Mouse (Mus musculus) ovary, postnatal 10 days (tissue): ENCODE data around the gene C2cd6.

Source experiments
- DNase-seq: peaks from one replicate; pipeline ENCODE4 v3.0.0; 2022; ENCODE audit warnings: low spot score

Gene C2cd6

GRCm38 (mm10) chr1:59094705-59095104 lies at the start of gene C2cd6:
Gene C2cd6 (minus strand): TSS chr1:59094900.
- DNase-seq, result no peak

- DNase-seq, result peak; percentile 7
These were observed 48.1 kb upstream of the C2cd6 start for GRCm38 (mm10) chr1:59142809-59143208.

- no peak for DNase-seq
These were observed 39.7 kb upstream of the C2cd6 start for GRCm38 (mm10) chr1:59134419-59134818.

GRCm38 (mm10) chr1:59128879-59129278 lies 34.2 kb upstream of the C2cd6 start:
- no peak for DNase-seq

- DNase-seq, result no peak
These were observed 30.9 kb upstream of the C2cd6 start for GRCm38 (mm10) chr1:59125558-59125957.

- peak; percentile 88 for DNase-seq
These were observed 25.2 kb upstream of the C2cd6 start, which contains the start of gene Tmem237 for GRCm38 (mm10) chr1:59119720-59120457. Gene Tmem237 (minus strand): TSS chr1:59120408.

- DNase-seq, result no peak
These were observed 15.8 kb upstream of the C2cd6 start for GRCm38 (mm10) chr1:59110524-59110923.

- DNase-seq, result no peak
These were observed 7.4 kb upstream of the C2cd6 start for GRCm38 (mm10) chr1:59102071-59102470.

GRCm38 (mm10) chr1:59101020-59101419 lies 6.3 kb upstream of the C2cd6 start:
- no peak for DNase-seq

- DNase-seq, result no peak
These were observed 23.8 kb downstream of the C2cd6 start for GRCm38 (mm10) chr1:59070867-59071266.

- DNase-seq, result no peak
These were observed 26.7 kb downstream of the C2cd6 start for GRCm38 (mm10) chr1:59067976-59068375.

GRCm38 (mm10) chr1:59063697-59064096 lies 31.0 kb downstream of the C2cd6 start:
- DNase-seq, result no peak

- DNase-seq, result no peak
These were observed 37.7 kb downstream of the C2cd6 start for GRCm38 (mm10) chr1:59056955-59057354.

- DNase-seq, result no peak
These were observed 43.4 kb downstream of the C2cd6 start for GRCm38 (mm10) chr1:59051306-59051705.

GRCm38 (mm10) chr1:59037723-59038122 lies 57.0 kb downstream of the C2cd6 start:
- no peak for DNase-seq

- DNase-seq, result no peak
These were observed 73.1 kb downstream of the C2cd6 start for GRCm38 (mm10) chr1:59021556-59021955.

GRCm38 (mm10) chr1:59009250-59009649 lies 85.5 kb downstream of the C2cd6 start:
- no peak for DNase-seq
